Mouse (Mus musculus): ENCODE data around the gene Prkcz. TPM values are rescaled to one million over a fixed set of nuclear protein-coding genes. Genes with fewer than 3 reads are reported as not detected.
A peak's percentile ranks its signal among the peaks of the same experiment; 100 is the strongest.

Gene Prkcz
- 6.3 and 9.3 TPM in 2 replicates for polyA plus RNA-seq (2014; fragmentation: Nextera tagmentation; extraction: Ambion mirVana)

DNA sequence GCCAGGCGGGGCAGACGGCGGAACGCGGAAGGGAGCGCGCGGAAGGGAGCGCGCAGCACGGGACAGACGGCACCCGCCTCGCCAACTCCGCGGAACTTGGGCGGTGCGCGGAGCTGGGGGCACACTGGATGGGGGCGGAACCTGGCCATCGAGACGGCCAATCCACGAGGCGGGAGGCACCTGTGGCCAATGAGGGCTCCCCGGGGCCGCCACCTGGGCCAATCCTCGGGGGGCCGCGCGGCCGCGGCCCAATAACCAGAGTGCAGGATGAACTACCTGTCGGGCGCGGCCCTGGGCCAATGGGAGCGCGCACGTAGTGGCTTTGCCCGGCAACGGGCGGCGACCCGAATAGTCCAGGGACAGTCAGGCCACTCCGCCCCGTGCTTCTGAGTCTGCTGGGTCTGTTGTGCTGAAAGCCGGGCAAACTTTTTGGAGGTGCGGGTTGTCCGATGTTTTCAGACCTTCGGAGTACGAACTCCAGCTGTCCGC lies at the start of gene Prkcz:
Gene Prkcz, minus strand, starts transcription at position 59 of the 489 bp plus-strand sequence.
- Histone ChIP-seq H3K9me3 (ENCODE audit: control insufficient read depth, low read length) (no peaks in the 10 kb centered on the region), H3K9ac (ENCODE audit: low read length) (peak within 1 kb of the TSS; percentile 34; the same call in 1 of the 2 replicates), H3K27me3 (ENCODE audit: control insufficient read depth, insufficient read depth, low read length) (peaks cover 40% of the 10 kb centered on the region), H3K4me2 (ENCODE audit: low read depth, severe bottlenecking) (peak within 1 kb of the TSS; percentile 58), H3K4me1 (ENCODE audit: control insufficient read depth, insufficient read depth, low read length) (no peaks in the 10 kb centered on the region), H3K36me3 (ENCODE audit: control insufficient read depth, insufficient read depth, low read length) (no peaks in the 10 kb centered on the region), H3K27ac (replicated peaks; ENCODE audit: low read depth, low read length) (no peak within 1 kb of the TSS), H3K4me3 (ENCODE audit: low read depth, low read length) (peak within 1 kb of the TSS; percentile 46)
- DNase-seq (ENCODE audit: low spot score) (peak; percentile 88), ATAC-seq (ENCODE audit: insufficient number of reproducible peaks, low FRiP score, low TSS enrichment, low read depth) (peak; percentile 91)
- WGBS: under 1% methylated on average over 51 of the region's 51 CpGs

DNA sequence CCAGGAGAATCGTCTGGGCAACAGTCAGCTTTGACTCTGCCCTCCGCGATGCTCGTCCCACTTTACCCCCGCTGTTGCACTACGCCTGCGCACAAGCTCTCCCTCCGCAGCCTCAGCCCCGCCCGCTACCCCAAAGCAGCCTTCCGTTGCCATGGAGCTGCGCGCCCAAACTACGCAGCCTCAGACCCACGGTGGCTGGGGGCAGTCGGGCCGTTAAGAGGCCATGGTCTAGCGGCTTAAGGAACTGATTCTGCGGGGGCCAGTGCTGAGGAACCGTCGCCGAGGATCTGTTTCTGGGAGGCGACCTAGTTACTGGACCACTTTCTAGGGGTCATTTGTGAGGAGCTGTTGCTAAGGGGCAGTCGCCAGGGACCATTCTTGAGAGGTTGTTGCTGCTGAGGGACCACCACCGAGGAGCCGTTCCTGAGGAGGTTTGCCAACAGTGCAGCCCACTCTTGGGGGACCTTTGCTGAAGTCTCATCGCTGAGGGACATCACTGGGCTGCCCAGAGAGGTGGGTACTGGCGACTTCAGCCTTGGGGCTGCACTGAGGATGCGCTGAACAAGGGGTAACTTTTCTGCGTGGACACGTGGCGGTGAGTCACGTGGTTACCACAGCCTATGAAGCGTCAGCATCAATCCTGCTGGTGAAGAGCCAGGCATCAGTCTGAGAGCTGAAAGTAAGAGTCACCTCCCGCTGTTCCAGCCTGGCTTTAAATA lies 48.1 kb upstream of the Prkcz start, which contains the start of gene Cfap74:
Gene Cfap74, plus strand, starts transcription at position 133 of the 719 bp plus-strand sequence.
- Histone ChIP-seq H3K9ac (ENCODE audit: low read length) (peak within 1 kb of the TSS; percentile 47), H3K27ac (replicated peaks; ENCODE audit: low read depth, low read length) (peak within 1 kb of the TSS; percentile 39; the same call in 1 of the 2 replicates), H3K4me1 (ENCODE audit: control insufficient read depth, insufficient read depth, low read length) (peaks cover 4% of the 10 kb centered on the region; the same call in 1 of the 2 replicates), H3K27me3 (ENCODE audit: control insufficient read depth, insufficient read depth, low read length) (no peaks in the 10 kb centered on the region), H3K4me3 (ENCODE audit: low read depth, low read length) (peak within 1 kb of the TSS; percentile 51), H3K9me3 (ENCODE audit: control insufficient read depth, low read length) (no peaks in the 10 kb centered on the region), H3K4me2 (ENCODE audit: low read depth, severe bottlenecking) (peak within 1 kb of the TSS; percentile 88), H3K36me3 (ENCODE audit: control insufficient read depth, insufficient read depth, low read length) (no peaks in the 10 kb centered on the region)
- peak; percentile 97 for ATAC-seq (ENCODE audit: insufficient number of reproducible peaks, low FRiP score, low TSS enrichment, low read depth)
- DNase-seq (ENCODE audit: low spot score): peak; percentile 93
- WGBS: under 1% methylated on average over 35 of the region's 35 CpGs

DNA sequence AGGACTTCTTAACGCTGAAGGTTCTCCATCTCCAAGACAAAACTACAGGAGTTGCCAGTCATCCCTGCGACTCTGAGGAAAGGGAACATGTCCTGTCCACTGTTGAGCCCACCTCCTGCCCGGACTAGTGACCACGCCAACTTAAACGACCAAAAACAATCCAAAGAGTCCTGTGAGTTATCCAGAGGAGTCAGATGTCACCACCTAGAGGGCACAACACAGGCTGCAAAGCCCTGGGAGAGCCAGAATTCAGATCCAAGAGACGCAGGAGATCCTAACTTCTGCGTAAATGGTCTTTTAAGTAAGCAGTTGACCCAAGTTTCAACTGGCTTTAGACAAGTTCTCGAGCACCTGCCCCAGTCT lies 47.5 kb upstream of the Prkcz start:
- 1% methylated on average over 8 of the region's 8 CpGs for WGBS
- peak overlapping the region; percentile 51 for H3K4me3 ChIP-seq (ENCODE audit: low read depth, low read length)
- DNase-seq (ENCODE audit: low spot score): no peak
- 0 out of 2 replicates have a peak overlapping the region, but pooled peaks have one; percentile 39 for H3K27ac ChIP-seq (replicated peaks; ENCODE audit: low read depth, low read length)
- H3K36me3 ChIP-seq (ENCODE audit: control insufficient read depth, insufficient read depth, low read length): no peaks in the 10 kb centered on the region
- H3K9me3 ChIP-seq (ENCODE audit: control insufficient read depth, low read length): no peaks in the 10 kb centered on the region
- peak overlapping the region; percentile 88 for H3K4me2 ChIP-seq (ENCODE audit: low read depth, severe bottlenecking)
- ATAC-seq (ENCODE audit: insufficient number of reproducible peaks, low FRiP score, low TSS enrichment, low read depth): peak; percentile 53; the same call in 1 of the 2 replicates
- H3K4me1 ChIP-seq (ENCODE audit: control insufficient read depth, insufficient read depth, low read length): peaks cover 4% of the 10 kb centered on the region; the same call in 1 of the 2 replicates
- H3K27me3 ChIP-seq (ENCODE audit: control insufficient read depth, insufficient read depth, low read length): no peaks in the 10 kb centered on the region
- H3K9ac ChIP-seq (ENCODE audit: low read length): peak overlapping the region; percentile 47

DNA sequence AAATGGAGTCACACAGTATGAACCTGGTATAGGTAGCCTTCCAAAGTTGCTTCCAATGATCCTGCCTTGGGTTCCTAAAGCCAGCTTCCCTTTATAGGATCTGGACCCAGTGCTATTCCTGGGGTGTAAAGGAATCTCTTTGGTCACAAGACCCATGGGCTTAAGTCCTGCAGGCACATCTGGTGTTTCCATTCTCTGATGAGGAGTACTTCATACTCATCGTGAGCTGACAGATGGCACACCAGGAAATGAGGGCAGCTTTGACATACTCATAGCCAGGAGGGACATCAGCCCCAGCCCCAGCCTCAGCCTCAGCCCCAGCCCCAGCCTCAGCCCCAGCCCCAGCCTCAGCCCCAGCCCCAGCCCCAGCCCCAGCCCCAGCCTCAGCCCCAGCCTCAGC lies 41.3 kb upstream of the Prkcz start:
- WGBS: 62% methylated on average over 1 of the region's 1 CpGs

DNA sequence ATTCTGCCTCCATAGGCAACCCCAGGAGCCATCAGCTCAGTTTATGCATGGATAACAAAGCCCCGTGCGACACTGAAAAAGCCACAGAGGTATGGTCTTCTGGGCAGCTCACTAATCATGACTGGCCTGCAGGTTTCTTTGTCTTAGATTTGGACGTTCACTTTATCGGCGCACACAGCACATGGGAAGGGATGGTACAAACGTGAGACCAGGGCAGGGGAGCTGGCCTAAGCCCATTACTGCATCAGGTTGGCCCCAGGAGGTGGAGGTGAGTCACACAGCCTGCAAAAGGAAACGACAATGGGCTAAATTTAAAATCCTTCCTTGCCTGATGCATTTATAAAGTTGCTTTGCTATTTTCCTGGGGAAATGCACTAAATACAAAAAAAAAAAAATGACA lies 40.0 kb upstream of the Prkcz start:
- Histone ChIP-seq H3K4me1 (ENCODE audit: control insufficient read depth, insufficient read depth, low read length) (peaks cover 4% of the 10 kb centered on the region), H3K9ac (ENCODE audit: low read length) (no peak overlapping the region), H3K27ac (replicated peaks; ENCODE audit: low read depth, low read length) (no peak overlapping the region), H3K27me3 (ENCODE audit: control insufficient read depth, insufficient read depth, low read length) (peaks cover 21% of the 10 kb centered on the region), H3K4me3 (ENCODE audit: low read depth, low read length) (no peak overlapping the region), H3K4me2 (ENCODE audit: low read depth, severe bottlenecking) (no peak overlapping the region), H3K9me3 (ENCODE audit: control insufficient read depth, low read length) (no peaks in the 10 kb centered on the region), H3K36me3 (ENCODE audit: control insufficient read depth, insufficient read depth, low read length) (no peaks in the 10 kb centered on the region)
- DNase-seq (ENCODE audit: low spot score) (no peak), ATAC-seq (ENCODE audit: insufficient number of reproducible peaks, low FRiP score, low TSS enrichment, low read depth) (no peak)
- 77% methylated on average over 7 of the region's 7 CpGs for WGBS

More for the DNA sequence above, 41.3 kb upstream of the Prkcz start:
- peaks cover 11% of the 10 kb centered on the region for H3K27me3 ChIP-seq (ENCODE audit: control insufficient read depth, insufficient read depth, low read length)
- no peak overlapping the region for H3K4me3 ChIP-seq (ENCODE audit: low read depth, low read length)
- no peaks in the 10 kb centered on the region for H3K9me3 ChIP-seq (ENCODE audit: control insufficient read depth, low read length)
- no peak overlapping the region for H3K4me2 ChIP-seq (ENCODE audit: low read depth, severe bottlenecking)
- H3K36me3 ChIP-seq (ENCODE audit: control insufficient read depth, insufficient read depth, low read length): no peaks in the 10 kb centered on the region
- no peak overlapping the region for H3K27ac ChIP-seq (replicated peaks; ENCODE audit: low read depth, low read length)
- ATAC-seq (ENCODE audit: insufficient number of reproducible peaks, low FRiP score, low TSS enrichment, low read depth) (no peak), DNase-seq (ENCODE audit: low spot score) (no peak)
- H3K4me1 ChIP-seq (ENCODE audit: control insufficient read depth, insufficient read depth, low read length): peaks cover 4% of the 10 kb centered on the region
- H3K9ac ChIP-seq (ENCODE audit: low read length): no peak overlapping the region

DNA sequence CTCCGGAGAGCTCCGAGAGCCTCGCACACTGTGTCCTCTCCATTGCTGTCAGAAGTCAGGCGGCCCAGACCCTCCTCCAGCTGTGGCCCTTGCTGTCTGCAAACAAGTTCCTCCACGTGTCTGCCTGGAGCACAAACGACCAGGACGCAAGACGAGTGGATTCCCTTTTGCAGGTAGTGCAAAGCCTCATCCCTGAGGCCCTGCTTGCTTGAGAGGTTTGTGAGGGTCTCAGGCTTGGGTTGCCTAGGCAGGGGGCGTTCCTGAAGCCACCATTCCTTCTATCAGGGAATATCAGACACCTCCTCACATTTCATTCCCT lies 37.0 kb upstream of the Prkcz start:
- WGBS: 5% methylated on average over 9 of the region's 9 CpGs
- ATAC-seq (ENCODE audit: insufficient number of reproducible peaks, low FRiP score, low TSS enrichment, low read depth) (no peak), DNase-seq (ENCODE audit: low spot score) (peak; percentile 24)
- H3K27me3 ChIP-seq (ENCODE audit: control insufficient read depth, insufficient read depth, low read length): peaks cover 21% of the 10 kb centered on the region
- no peak overlapping the region for H3K9ac ChIP-seq (ENCODE audit: low read length)
- peak overlapping the region; percentile 60 for H3K4me2 ChIP-seq (ENCODE audit: low read depth, severe bottlenecking)
- H3K36me3 ChIP-seq (ENCODE audit: control insufficient read depth, insufficient read depth, low read length): no peaks in the 10 kb centered on the region
- no peaks in the 10 kb centered on the region for H3K9me3 ChIP-seq (ENCODE audit: control insufficient read depth, low read length)
- H3K4me1 ChIP-seq (ENCODE audit: control insufficient read depth, insufficient read depth, low read length): peaks cover 4% of the 10 kb centered on the region
- H3K27ac ChIP-seq (replicated peaks; ENCODE audit: low read depth, low read length): no peak overlapping the region
- H3K4me3 ChIP-seq (ENCODE audit: low read depth, low read length): peak overlapping the region; percentile 28

DNA sequence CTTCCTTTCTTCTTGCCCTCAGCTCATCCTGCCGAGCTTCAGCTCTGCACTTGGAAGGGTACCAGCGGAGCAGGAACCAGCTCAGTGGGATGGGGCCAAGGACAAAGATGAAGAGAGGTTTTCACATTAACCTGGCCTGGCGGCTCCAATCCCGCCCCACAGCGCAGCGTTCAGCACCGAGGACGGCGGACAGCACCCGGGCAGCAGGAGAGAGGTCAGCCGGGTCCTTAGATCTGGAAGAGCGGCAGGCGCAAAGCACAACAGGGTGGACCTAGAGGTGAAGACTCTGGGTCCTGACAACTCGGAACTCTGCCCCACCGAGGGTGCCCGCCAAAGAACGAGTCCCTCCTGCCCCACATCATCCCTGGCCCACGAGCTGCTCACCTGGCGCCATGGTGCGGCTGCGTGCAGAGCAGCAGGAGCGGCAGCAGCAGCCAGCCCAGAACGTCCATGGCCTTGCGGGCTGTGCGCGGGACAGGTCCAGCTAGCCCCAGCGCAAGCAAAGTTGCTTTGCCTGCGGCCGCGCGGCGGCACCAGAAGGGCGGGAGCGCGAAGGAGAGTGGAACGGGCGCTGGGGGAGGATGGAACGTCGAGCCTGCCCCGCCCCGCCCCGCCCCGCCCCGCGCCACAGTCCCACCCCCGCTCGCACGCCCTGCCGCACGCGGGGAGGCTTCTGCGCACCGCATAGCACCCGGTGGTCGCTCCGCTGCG lies 36.5 kb upstream of the Prkcz start, which contains the start of gene Gabrd:
Gene Gabrd, minus strand, starts transcription at position 602 of the 711 bp plus-strand sequence.
- no peak within 1 kb of the TSS for H3K27ac ChIP-seq (replicated peaks; ENCODE audit: low read depth, low read length)
- under 1% methylated on average over 53 of the region's 57 CpGs for WGBS
- H3K4me1 ChIP-seq (ENCODE audit: control insufficient read depth, insufficient read depth, low read length): peaks cover 4% of the 10 kb centered on the region
- no peak within 1 kb of the TSS for H3K9ac ChIP-seq (ENCODE audit: low read length)
- no peak for ATAC-seq (ENCODE audit: insufficient number of reproducible peaks, low FRiP score, low TSS enrichment, low read depth)
- H3K9me3 ChIP-seq (ENCODE audit: control insufficient read depth, low read length): no peaks in the 10 kb centered on the region
- peak within 1 kb of the TSS; percentile 28 for H3K4me3 ChIP-seq (ENCODE audit: low read depth, low read length)
- H3K27me3 ChIP-seq (ENCODE audit: control insufficient read depth, insufficient read depth, low read length): peaks cover 21% of the 10 kb centered on the region
- H3K36me3 ChIP-seq (ENCODE audit: control insufficient read depth, insufficient read depth, low read length): no peaks in the 10 kb centered on the region
- DNase-seq (ENCODE audit: low spot score): peak; percentile 84
- H3K4me2 ChIP-seq (ENCODE audit: low read depth, severe bottlenecking): peak within 1 kb of the TSS; percentile 60

DNA sequence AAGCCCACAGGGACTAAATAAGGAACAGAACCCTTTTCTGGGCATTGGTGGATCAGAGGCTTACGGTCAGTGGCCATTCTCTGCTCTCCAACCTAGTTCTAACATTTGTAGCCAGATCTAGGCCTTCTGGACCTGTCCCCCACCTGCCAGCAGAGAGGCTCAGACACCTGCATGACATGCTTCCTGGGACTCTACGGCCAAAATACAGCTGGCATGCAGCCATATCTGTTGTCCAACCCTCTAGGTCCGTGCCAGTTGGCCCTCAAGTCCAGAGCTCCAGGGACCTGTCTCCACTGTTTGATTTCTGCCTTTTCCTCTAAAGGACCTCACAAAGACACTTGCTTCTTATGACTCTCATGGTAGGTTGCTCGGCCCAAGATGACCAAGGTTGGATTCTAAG lies 35.6 kb upstream of the Prkcz start:
- H3K27me3 ChIP-seq (ENCODE audit: control insufficient read depth, insufficient read depth, low read length): peaks cover 21% of the 10 kb centered on the region
- ATAC-seq (ENCODE audit: insufficient number of reproducible peaks, low FRiP score, low TSS enrichment, low read depth): no peak

More for the DNA sequence above, 35.6 kb upstream of the Prkcz start:
- WGBS: 83% methylated on average over 4 of the region's 4 CpGs
- H3K9ac ChIP-seq (ENCODE audit: low read length): no peak overlapping the region
- no peaks in the 10 kb centered on the region for H3K9me3 ChIP-seq (ENCODE audit: control insufficient read depth, low read length)
- no peak overlapping the region for H3K4me2 ChIP-seq (ENCODE audit: low read depth, severe bottlenecking)
- DNase-seq (ENCODE audit: low spot score): no peak
- peaks cover 4% of the 10 kb centered on the region for H3K4me1 ChIP-seq (ENCODE audit: control insufficient read depth, insufficient read depth, low read length)
- no peak overlapping the region for H3K4me3 ChIP-seq (ENCODE audit: low read depth, low read length)
- H3K27ac ChIP-seq (replicated peaks; ENCODE audit: low read depth, low read length): no peak overlapping the region
- no peaks in the 10 kb centered on the region for H3K36me3 ChIP-seq (ENCODE audit: control insufficient read depth, insufficient read depth, low read length)
